Mouse (Mus musculus) kidney, postnatal 0 days (tissue): ENCODE results near the gene Cenpk. TPM values are rescaled to one million over a fixed set of nuclear protein-coding genes. Genes with fewer than 3 reads are reported as not detected.

Source experiments
- ATAC-seq: fragments of 200-750 bp; cut with Nextera tagmentation; replicated peaks from 2 replicates; pipeline ENCODE4 v1.8.0; 2017; ENCODE audit warnings: low read depth, moderate number of reproducible peaks, moderate TSS enrichment, moderate library complexity; ENCODE audit not compliant: low FRiP score
- DNase-seq: peaks from one replicate; pipeline ENCODE4 v3.0.0-alpha.2; 2016; ENCODE audit warnings: low spot score
- H3K27ac ChIP-seq: fragments of 300-500 bp; sonication (generic); 2 replicates; pipeline ENCODE4 v1.5.1; 2014; ENCODE audit warnings: mild to moderate bottlenecking
- H3K27me3 ChIP-seq: fragments of 300-500 bp; sonication (generic); 2 replicates; pipeline ENCODE4 v1.6.1; 2014; ENCODE audit warnings: low read length, mixed read lengths; ENCODE audit not compliant: insufficient read depth
- H3K36me3 ChIP-seq: fragments of 300-500 bp; sonication (generic); 2 replicates; pipeline ENCODE4 v1.6.1; 2014; ENCODE audit warnings: low read length, mixed read lengths; ENCODE audit not compliant: insufficient read depth
- H3K4me1 ChIP-seq: fragments of 300-500 bp; sonication (generic); replicated peaks from 2 replicates; pipeline ENCODE4 v1.6.1; 2014; ENCODE audit warnings: antibody characterized with exemption, low read length, mixed read lengths; ENCODE audit not compliant: insufficient read depth
- H3K4me2 ChIP-seq: fragments of 300-500 bp; sonication (generic); 2 replicates; pipeline ENCODE4 v1.6.1; 2014; ENCODE audit warnings: mild to moderate bottlenecking, low read length, moderate library complexity, mixed read lengths
- H3K4me3 ChIP-seq: fragments of 300-500 bp; sonication (generic); replicated peaks from 2 replicates; pipeline ENCODE4 v1.5.1; 2014; ENCODE audit warnings: low read depth, low read length
- H3K9ac ChIP-seq: fragments of 300-500 bp; sonication (generic); 2 replicates; pipeline ENCODE4 v1.6.1; 2014; ENCODE audit warnings: low read depth, low read length
- H3K9me3 ChIP-seq: fragments of 300-500 bp; sonication (generic); replicated peaks from 2 replicates; pipeline ENCODE4 v1.6.1; 2016; ENCODE audit warnings: low read length, inconsistent platforms, mixed read lengths
- CTCF ChIP-seq: IDR thresholded peaks from 2 replicates; pipeline ENCODE4 v1.5.1; 2016; ENCODE audit warnings: antibody characterized with exemption, low read depth, mild to moderate bottlenecking, moderate library complexity
- WGBS: fragments of 180-500 bp; shearing (Covaris S2); extraction: QIAGEN DNeasy Blood & Tissue Kit; methylation state at CpG from one replicate; pipeline ENCODE4 v1.1.7; 2014; 5-methylcytosine and 5-hydroxymethylcytosine counted together
- polyA plus RNA-seq: library from polyadenylated mRNA; unstranded; fragments of >200 nt; fragmentation: Nextera tagmentation; extraction: Ambion mirVana; gene quantifications from 2 replicates; pipeline ENCODE4 v1.2.1, GENCODE M21; 2015

Cenpk gene
- polyA plus RNA-seq, 1 experiment from 2014 or later: 49.2 TPM

- Histone ChIP-seq H3K4me1 (peaks cover 13% of the 10 kb centered on the region; the same call in 1 of the 2 replicates), H3K4me2 (peak overlapping the region; percentile 76), H3K36me3 (no peaks in the 10 kb centered on the region), H3K9me3 (no peaks in the 10 kb centered on the region), H3K9ac (peak overlapping the region; percentile 44; the same call in 1 of the 2 replicates), H3K27ac (peak overlapping the region; percentile 50), H3K4me3 (peak overlapping the region; percentile 56), H3K27me3 (no peaks in the 10 kb centered on the region)
- ATAC-seq: peak; percentile 92
- under 1% methylated on average over 10 of the region's 10 CpGs for WGBS
- peak; percentile 96 for DNase-seq
- no peak for TF ChIP-seq CTCF
These were observed 58.5 kb downstream of the Cenpk start for GRCm38 (mm10) chr13:104286897-104287309.

GRCm38 (mm10) chr13:104287366-104288225 lies 59.2 kb downstream of the Cenpk start, which contains the start of gene Adamts6:
Gene Adamts6 (plus strand): TSS chr13:104287835.
- Histone ChIP-seq H3K4me1 (peaks cover 13% of the 10 kb centered on the region; the same call in 1 of the 2 replicates), H3K9me3 (no peaks in the 10 kb centered on the region), H3K4me2 (peak within 1 kb of the TSS; percentile 76), H3K27ac (peak within 1 kb of the TSS; percentile 50), H3K9ac (peak within 1 kb of the TSS; percentile 54), H3K27me3 (no peaks in the 10 kb centered on the region), H3K36me3 (no peaks in the 10 kb centered on the region), H3K4me3 (peak within 1 kb of the TSS; percentile 56)
- WGBS: under 1% methylated on average over 23 of the region's 23 CpGs
- peak; percentile 49 for DNase-seq
- TF ChIP-seq CTCF: no peak
- no peak for ATAC-seq

GRCm38 (mm10) chr13:104288226-104288859 lies 59.9 kb downstream of the Cenpk start:
- peak overlapping the region; percentile 50 for H3K27ac ChIP-seq
- H3K9ac ChIP-seq: peak overlapping the region; percentile 54
- peaks cover 13% of the 10 kb centered on the region; the same call in 1 of the 2 replicates for H3K4me1 ChIP-seq
- under 1% methylated on average over 7 of the region's 7 CpGs for WGBS
- no peaks in the 10 kb centered on the region for H3K36me3 ChIP-seq
- H3K4me3 ChIP-seq: peak overlapping the region; percentile 56
- H3K27me3 ChIP-seq: no peaks in the 10 kb centered on the region
- no peak for ATAC-seq
- TF ChIP-seq CTCF: no peak
- DNase-seq: peak; percentile 71
- peak overlapping the region; percentile 76 for H3K4me2 ChIP-seq
- no peaks in the 10 kb centered on the region for H3K9me3 ChIP-seq

GRCm38 (mm10) chr13:104289176-104289575 lies 60.8 kb downstream of the Cenpk start:
- Histone ChIP-seq H3K36me3 (no peaks in the 10 kb centered on the region), H3K27ac (no peak overlapping the region), H3K4me2 (no peak overlapping the region), H3K9me3 (no peaks in the 10 kb centered on the region), H3K27me3 (no peaks in the 10 kb centered on the region), H3K4me1 (peaks cover 13% of the 10 kb centered on the region; the same call in 1 of the 2 replicates), H3K9ac (no peak overlapping the region), H3K4me3 (0 out of 2 replicates have a peak overlapping the region, but pooled peaks have one; percentile 56)
- DNase-seq (no peak), ATAC-seq (no peak)
- no peak for TF ChIP-seq CTCF

- Histone ChIP-seq H3K4me1 (no peaks in the 10 kb centered on the region), H3K4me3 (no peak overlapping the region), H3K36me3 (no peaks in the 10 kb centered on the region), H3K27ac (no peak overlapping the region), H3K4me2 (no peak overlapping the region), H3K27me3 (no peaks in the 10 kb centered on the region), H3K9me3 (no peaks in the 10 kb centered on the region), H3K9ac (no peak overlapping the region)
- 97% methylated on average over 1 of the region's 1 CpGs for WGBS
- ATAC-seq (no peak), DNase-seq (no peak)
- TF ChIP-seq CTCF: no peak
These were observed 67.1 kb downstream of the Cenpk start for GRCm38 (mm10) chr13:104295472-104295871.

Other genes starting within 250 kb of the Cenpk start
- gene Nln, start 119.0 kb upstream of the Cenpk start, polyA plus RNA-seq: 13.5 and 15.2 TPM in 2 replicates
- gene Sgtb, start 118.9 kb upstream of the Cenpk start, polyA plus RNA-seq: 5.6 and 5.9 TPM in 2 replicates
- gene Trappc13, start 50.1 kb upstream of the Cenpk start, polyA plus RNA-seq: 43.5 and 48.1 TPM in 2 replicates
- gene Trim23, start 49.8 kb upstream of the Cenpk start, polyA plus RNA-seq: 16.6 and 18.1 TPM in 2 replicates
- 11.9 and 13.6 TPM in 2 replicates for gene Ppwd1, start 232 bp downstream of the Cenpk start, polyA plus RNA-seq
- gene Adamts6, start 59.2 kb downstream of the Cenpk start, polyA plus RNA-seq: 1.1 and 1.2 TPM in 2 replicates